Mouse (Mus musculus) embryonic facial prominence, embryonic 15.5 days (tissue): ENCODE data around the gene Gm36864. TPM values are rescaled to one million over a fixed set of nuclear protein-coding genes. Genes with fewer than 3 reads are reported as not detected.
"Not testable (repeated sequence)": the region's sequence is repeated elsewhere in the genome, so short reads cannot be mapped to it uniquely, and the experiment has no call there.

Source experiments
- ATAC-seq: fragments of 200-750 bp; cut with Nextera tagmentation; 2 replicates; pipeline ENCODE4 v1.8.0; 2017; ENCODE audit warnings: low read depth, moderate TSS enrichment; ENCODE audit not compliant: insufficient number of reproducible peaks, low FRiP score, low TSS enrichment
- H3K27ac ChIP-seq: fragments of 300-500 bp; sonication (generic); replicated peaks from 2 replicates; pipeline ENCODE4 v1.5.1; 2015; ENCODE audit warnings: mild to moderate bottlenecking, inconsistent platforms
- H3K27me3 ChIP-seq: fragments of 300-500 bp; sonication (generic); 2 replicates; pipeline ENCODE4 v1.6.1; 2015; ENCODE audit warnings: inconsistent platforms
- H3K36me3 ChIP-seq: fragments of 300-500 bp; sonication (generic); 2 replicates; pipeline ENCODE4 v1.6.1; 2015; ENCODE audit warnings: mild to moderate bottlenecking, inconsistent platforms
- H3K4me1 ChIP-seq: fragments of 300-500 bp; sonication (generic); 2 replicates; pipeline ENCODE4 v1.6.1; 2015; ENCODE audit warnings: inconsistent platforms
- H3K4me2 ChIP-seq: fragments of 300-500 bp; sonication (generic); replicated peaks from 2 replicates; pipeline ENCODE4 v1.6.1; 2015; ENCODE audit warnings: mild to moderate bottlenecking, inconsistent platforms
- H3K4me3 ChIP-seq: fragments of 300-500 bp; sonication (generic); replicated peaks from 2 replicates; pipeline ENCODE4 v1.5.1; 2015; ENCODE audit warnings: mild to moderate bottlenecking, inconsistent platforms
- H3K9ac ChIP-seq: fragments of 300-500 bp; sonication (generic); 2 replicates; pipeline ENCODE4 v1.6.1; 2015; ENCODE audit warnings: inconsistent platforms
- H3K9me3 ChIP-seq: fragments of 300-500 bp; sonication (generic); replicated peaks from 2 replicates; pipeline ENCODE4 v1.6.1; 2016; ENCODE audit warnings: inconsistent platforms
- WGBS: fragments of 180-500 bp; shearing (Covaris S2); methylation state at CpG from one replicate; pipeline ENCODE4 v1.1.7; 2015; 5-methylcytosine and 5-hydroxymethylcytosine counted together
- polyA plus RNA-seq: library from polyadenylated mRNA; unstranded; fragments of >200 nt; fragmentation: Nextera tagmentation; extraction: Ambion mirVana; gene quantifications from 2 replicates; pipeline ENCODE4 v1.2.1, GENCODE M21; 2015

Gene Gm36864
- polyA plus RNA-seq, 1 experiment from 2014 or later = 0.24 TPM

DNA sequence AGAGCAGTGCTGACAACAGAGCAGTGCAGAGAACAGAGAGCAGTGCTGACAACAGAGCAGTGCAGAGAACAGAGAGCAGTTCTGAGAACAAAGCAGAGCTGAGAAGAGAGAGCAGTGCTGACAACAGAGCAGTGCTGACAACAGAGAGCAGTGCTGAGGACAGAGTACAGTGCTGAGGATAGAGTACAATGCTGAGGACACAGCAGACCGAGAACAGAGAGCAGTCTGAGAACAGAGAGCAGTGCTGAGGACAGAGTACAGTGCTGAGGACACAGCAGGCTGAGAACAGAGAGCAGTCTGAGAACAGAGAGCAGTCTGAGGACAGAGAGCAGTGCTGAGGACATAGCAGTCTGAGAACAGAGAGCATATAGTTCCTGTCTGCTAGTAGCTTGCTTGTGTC lies 4.7 kb downstream of the Gm36864 start:
- no peaks in the 10 kb centered on the region for H3K36me3 ChIP-seq
- H3K27me3 ChIP-seq = no peaks in the 10 kb centered on the region
- H3K9ac ChIP-seq = no peak overlapping the region
- no peak for ATAC-seq
- H3K4me3 ChIP-seq = no peak overlapping the region
- 38% methylated on average over 1 of the region's 1 CpGs for WGBS
- no peaks in the 10 kb centered on the region for H3K9me3 ChIP-seq
- peaks cover 7% of the 10 kb centered on the region for H3K4me1 ChIP-seq
- no peak overlapping the region for H3K4me2 ChIP-seq
- H3K27ac ChIP-seq = no peak overlapping the region

DNA sequence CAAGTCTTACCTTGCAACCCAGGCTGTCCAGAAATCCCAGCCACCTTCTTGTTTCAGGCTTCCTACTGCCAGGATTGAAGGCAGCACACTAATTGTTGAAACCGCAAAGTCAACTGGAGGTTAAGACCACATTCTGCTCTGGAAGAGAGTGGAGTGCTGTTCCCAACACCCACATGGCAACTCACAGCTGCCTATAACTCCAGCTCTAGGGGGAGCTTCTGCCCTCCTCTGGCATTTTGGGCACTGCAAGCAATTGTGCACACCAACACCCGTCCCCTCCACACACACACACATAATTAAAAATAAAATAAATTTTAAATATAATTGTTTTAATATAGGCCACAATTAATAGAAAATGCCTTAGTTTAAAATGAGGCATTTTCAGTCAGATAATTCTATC lies 5.2 kb downstream of the Gm36864 start:
- H3K27me3 ChIP-seq = no peaks in the 10 kb centered on the region
- H3K4me1 ChIP-seq = peaks cover 8% of the 10 kb centered on the region
- no peaks in the 10 kb centered on the region for H3K36me3 ChIP-seq
- no peaks in the 10 kb centered on the region for H3K9me3 ChIP-seq
- no peak overlapping the region for H3K9ac ChIP-seq
- no peak for ATAC-seq
- no peak overlapping the region for H3K4me2 ChIP-seq
- H3K4me3 ChIP-seq = no peak overlapping the region
- WGBS = 60% methylated on average over 2 of the region's 2 CpGs
- H3K27ac ChIP-seq = no peak overlapping the region

DNA sequence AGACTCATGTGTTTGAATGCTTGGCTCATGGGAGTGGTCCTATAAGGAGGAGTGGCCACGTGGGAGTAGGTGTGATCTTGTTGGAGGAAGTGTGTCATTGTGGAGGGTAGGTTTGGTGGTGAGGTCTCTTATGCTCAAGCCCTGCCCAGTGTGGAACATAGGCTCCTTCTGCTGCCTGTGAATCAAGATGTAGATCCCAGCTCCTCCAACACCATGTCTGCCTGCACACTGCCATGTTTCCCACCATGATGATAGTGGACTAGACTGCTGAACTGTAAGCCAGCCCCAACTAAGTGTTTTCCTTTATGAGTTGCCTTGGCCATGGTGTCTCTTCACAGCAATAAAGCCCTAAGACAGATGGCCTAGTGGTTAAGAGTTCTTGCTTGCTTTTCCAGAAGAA lies 8.1 kb downstream of the Gm36864 start:
- 42% methylated on average over 1 of the region's 1 CpGs for WGBS
- H3K27ac ChIP-seq = no peak overlapping the region
- no peak overlapping the region for H3K9ac ChIP-seq
- no peak for ATAC-seq
- H3K4me1 ChIP-seq = peaks cover 20% of the 10 kb centered on the region
- no peak overlapping the region for H3K4me3 ChIP-seq
- H3K27me3 ChIP-seq = no peaks in the 10 kb centered on the region
- H3K36me3 ChIP-seq = peaks cover 8% of the 10 kb centered on the region; the same call in 1 of the 2 replicates
- H3K4me2 ChIP-seq = no peak overlapping the region
- H3K9me3 ChIP-seq = no peaks in the 10 kb centered on the region

GRCm38 (mm10) chr7:44246055-44246983 lies 10.3 kb downstream of the Gm36864 start, which contains the start of the genes 1700028J19Rik and 2410002F23Rik:
TSS of gene 1700028J19Rik (minus strand) at chr7:44246695.
TSS of gene 2410002F23Rik (plus strand) at chr7:44246722.
- H3K9me3 ChIP-seq = no peaks in the 10 kb centered on the region
- peak within 1 kb of the TSS; percentile 62 for H3K4me2 ChIP-seq
- peaks cover 34% of the 10 kb centered on the region for H3K4me1 ChIP-seq
- H3K27ac ChIP-seq = peak within 1 kb of the TSS; percentile 96
- H3K9ac ChIP-seq = peak within 1 kb of the TSS; percentile 95
- under 1% methylated on average over 62 of the region's 62 CpGs for WGBS
- no peaks in the 10 kb centered on the region for H3K27me3 ChIP-seq
- ATAC-seq = peak; percentile 90
- peaks cover 28% of the 10 kb centered on the region for H3K36me3 ChIP-seq
- peak within 1 kb of the TSS; percentile 97 for H3K4me3 ChIP-seq

DNA sequence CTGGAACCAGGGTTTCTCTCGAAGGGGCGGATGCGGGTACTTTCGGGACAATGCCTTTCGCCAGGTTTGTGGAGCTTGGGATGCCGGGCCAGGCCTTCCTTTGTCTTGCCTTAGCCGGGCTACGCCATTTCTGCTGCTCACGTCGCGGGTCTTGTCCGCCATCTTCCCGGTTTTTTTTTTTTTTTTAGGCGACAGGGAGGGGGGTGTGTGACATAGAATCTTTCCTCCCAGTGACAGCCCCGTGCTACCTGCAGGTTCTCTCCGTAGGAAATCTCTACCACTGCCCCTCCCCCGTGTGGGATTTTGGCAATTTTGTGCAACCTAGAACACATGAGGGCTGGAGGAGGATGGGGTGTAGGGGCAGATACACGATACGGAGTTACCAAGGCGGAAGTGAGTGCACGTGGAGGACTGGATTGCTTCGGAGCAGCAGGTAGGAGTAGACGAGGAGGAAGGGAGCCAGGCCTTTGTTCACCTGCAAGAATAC lies 11.1 kb downstream of the Gm36864 start:
- Histone ChIP-seq H3K4me2 (peak overlapping the region; percentile 62), H3K27ac (peak overlapping the region; percentile 96), H3K27me3 (no peaks in the 10 kb centered on the region), H3K4me3 (peak overlapping the region; percentile 97), H3K36me3 (peaks cover 28% of the 10 kb centered on the region), H3K9me3 (no peaks in the 10 kb centered on the region), H3K9ac (peak overlapping the region; percentile 91), H3K4me1 (peaks cover 34% of the 10 kb centered on the region)
- ATAC-seq = no peak
- WGBS = 0% methylated on average over 23 of the region's 23 CpGs

GRCm38 (mm10) chr7:44247971-44248370 lies 12.0 kb downstream of the Gm36864 start:
- Histone ChIP-seq H3K4me2 (peak overlapping the region; percentile 62), H3K9ac (peak overlapping the region; percentile 91; the same call in 1 of the 2 replicates), H3K9me3 (no peaks in the 10 kb centered on the region), H3K27ac (no peak overlapping the region), H3K27me3 (no peaks in the 10 kb centered on the region), H3K4me3 (peak overlapping the region; percentile 97), H3K36me3 (peaks cover 38% of the 10 kb centered on the region), H3K4me1 (peaks cover 34% of the 10 kb centered on the region)
- WGBS = 86% methylated on average over 2 of the region's 2 CpGs
- ATAC-seq = no peak

DNA sequence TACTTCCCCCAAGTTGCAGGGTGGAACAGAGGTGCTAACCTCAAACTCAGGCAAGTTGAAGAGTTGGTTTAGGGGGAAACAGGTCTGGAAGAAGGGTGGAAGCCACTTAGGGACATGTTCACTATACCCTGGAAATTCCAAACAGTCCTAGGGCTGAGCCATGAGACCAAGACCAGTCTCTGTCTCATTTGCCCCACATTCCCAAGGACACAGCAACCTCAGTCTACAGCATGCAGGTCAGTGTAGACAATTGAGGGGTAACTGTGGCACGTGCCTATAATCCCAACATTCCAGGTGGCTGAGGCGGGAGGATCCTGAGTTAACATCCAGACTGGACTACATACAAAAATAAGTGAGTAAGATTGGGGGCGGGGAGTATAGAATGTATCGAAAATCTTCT lies 13.3 kb downstream of the Gm36864 start:
- ATAC-seq = no peak
- H3K4me3 ChIP-seq = no peak overlapping the region
- no peak overlapping the region for H3K4me2 ChIP-seq
- no peaks in the 10 kb centered on the region for H3K27me3 ChIP-seq
- no peak overlapping the region for H3K27ac ChIP-seq
- peaks cover 48% of the 10 kb centered on the region for H3K36me3 ChIP-seq
- no peak overlapping the region for H3K9ac ChIP-seq
- 89% methylated on average over 4 of the region's 4 CpGs for WGBS
- H3K4me1 ChIP-seq = peaks cover 34% of the 10 kb centered on the region
- no peaks in the 10 kb centered on the region for H3K9me3 ChIP-seq

DNA sequence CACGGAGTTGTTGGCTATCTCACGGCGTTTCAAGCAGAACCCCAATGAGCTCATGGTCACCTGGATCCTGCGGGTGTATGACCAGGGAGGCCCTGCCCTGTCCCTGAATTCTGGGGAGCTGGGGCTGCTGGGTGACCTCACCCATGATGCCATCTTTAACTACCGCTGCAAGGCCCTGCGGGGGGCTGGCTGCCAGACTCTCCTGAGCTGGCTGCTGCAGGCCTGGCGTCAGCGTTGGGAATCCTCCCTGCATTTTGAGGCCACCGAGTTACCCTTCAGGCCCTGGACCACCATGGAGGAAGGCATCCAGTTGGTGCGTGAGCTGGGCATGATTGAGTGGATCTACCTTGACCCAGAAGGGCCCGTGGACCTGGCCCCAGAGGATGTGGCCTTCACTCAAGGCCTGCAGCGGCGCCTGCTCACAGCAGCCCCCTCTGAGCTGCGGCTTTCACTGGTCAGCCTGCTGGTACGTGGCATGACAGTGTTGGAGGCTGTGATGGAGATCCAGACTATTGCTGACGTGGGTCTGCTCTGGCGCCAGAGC lies 14.8 kb downstream of the Gm36864 start:
- H3K27ac ChIP-seq, H3K4me2 ChIP-seq, H3K27me3 ChIP-seq, H3K4me3 ChIP-seq, H3K9ac ChIP-seq, H3K9me3 ChIP-seq, ATAC-seq: not testable (repeated sequence)
- Histone ChIP-seq H3K4me1 (peaks cover 26% of the 10 kb centered on the region), H3K36me3 (peaks cover 48% of the 10 kb centered on the region)
- 82% methylated on average over 17 of the region's 17 CpGs for WGBS

GRCm38 (mm10) chr7:44253023-44253616 lies 17.1 kb downstream of the Gm36864 start:
- no peak overlapping the region; the same call in 1 of the 2 replicates for H3K9ac ChIP-seq
- no peak overlapping the region for H3K4me3 ChIP-seq
- peaks cover 48% of the 10 kb centered on the region for H3K36me3 ChIP-seq
- no peak; the same call in 1 of the 2 replicates for ATAC-seq
- peak overlapping the region; percentile 34; the same call in 1 of the 2 replicates for H3K27ac ChIP-seq
- no peak overlapping the region for H3K4me2 ChIP-seq
- H3K4me1 ChIP-seq = peaks cover 18% of the 10 kb centered on the region; the same call in 1 of the 2 replicates
- H3K9me3 ChIP-seq = no peaks in the 10 kb centered on the region
- no peaks in the 10 kb centered on the region for H3K27me3 ChIP-seq
- 62% methylated on average over 15 of the region's 15 CpGs for WGBS

- 69% methylated on average over 6 of the region's 6 CpGs for WGBS
- no peak for ATAC-seq
- Histone ChIP-seq H3K27me3 (no peaks in the 10 kb centered on the region), H3K9ac (no peak overlapping the region), H3K4me1 (peaks cover 6% of the 10 kb centered on the region; the same call in 1 of the 2 replicates), H3K36me3 (peaks cover 32% of the 10 kb centered on the region), H3K27ac (no peak overlapping the region), H3K9me3 (no peaks in the 10 kb centered on the region), H3K4me2 (no peak overlapping the region), H3K4me3 (no peak overlapping the region)
Measured at GRCm38 (mm10) chr7:44254930-44255329, 19.0 kb downstream of the Gm36864 start.

DNA sequence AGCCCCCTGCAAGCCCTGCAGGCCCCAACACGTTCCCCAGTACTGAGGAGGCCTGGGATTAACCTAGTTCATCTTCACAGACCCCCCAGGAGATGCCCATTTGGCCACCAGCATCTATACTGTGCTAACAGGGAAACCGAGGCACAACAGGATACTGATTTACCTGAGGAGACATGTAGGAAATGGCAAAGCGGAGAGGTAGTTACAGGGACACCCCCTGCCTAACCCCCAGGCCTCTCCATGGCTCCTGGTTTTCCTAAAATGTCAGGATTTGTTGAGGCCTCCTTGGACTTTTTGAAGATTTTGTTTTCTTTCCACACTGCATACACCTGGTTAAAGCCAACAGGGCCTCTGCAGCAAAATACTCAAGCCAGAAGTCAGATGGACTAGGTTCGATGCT lies 21.3 kb downstream of the Gm36864 start, which contains the start of gene Acp4:
Gene Acp4 (minus strand): TSS at position 101 of the 400 bp plus-strand sequence.
- peaks cover 18% of the 10 kb centered on the region for H3K36me3 ChIP-seq
- no peak for ATAC-seq
- no peak within 1 kb of the TSS for H3K4me2 ChIP-seq
- peaks cover 5% of the 10 kb centered on the region for H3K27me3 ChIP-seq
- no peak within 1 kb of the TSS for H3K9ac ChIP-seq
- 77% methylated on average over 4 of the region's 4 CpGs for WGBS
- H3K27ac ChIP-seq = no peak within 1 kb of the TSS
- no peaks in the 10 kb centered on the region for H3K9me3 ChIP-seq
- H3K4me3 ChIP-seq = no peak within 1 kb of the TSS
- H3K4me1 ChIP-seq = no peaks in the 10 kb centered on the region
